Mouse (Mus musculus): ENCODE results near the gene Olfr1406.
"Not testable (repeated sequence)": the region's sequence is repeated elsewhere in the genome, so short reads cannot be mapped to it uniquely, and the experiment has no call there.

Gene Olfr1406

DNA sequence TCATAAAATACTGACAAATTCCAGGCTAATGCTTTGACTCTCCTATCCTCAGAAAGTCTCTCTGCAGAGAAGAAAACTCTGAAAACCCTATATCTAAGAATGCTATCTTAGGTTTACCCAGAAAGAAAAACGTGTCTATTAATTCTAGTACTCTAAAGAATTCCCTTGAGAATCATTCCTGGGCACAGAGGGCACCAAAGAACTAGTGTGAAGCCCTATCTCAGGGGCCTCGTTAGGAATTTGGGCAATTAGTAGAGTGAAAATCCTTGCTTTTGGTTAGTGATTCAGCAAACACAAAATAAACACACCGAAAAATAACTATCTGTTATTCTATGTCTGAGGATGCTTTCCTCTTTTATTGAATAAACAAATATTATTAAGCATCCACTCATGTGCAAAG is at the start of gene Olfr1406:
Gene Olfr1406, minus strand, starts transcription at position 101 of the 400 bp plus-strand sequence.
- DNase-seq = no peak

- DNase-seq = not testable (repeated sequence)
These were observed 46.6 kb upstream of the Olfr1406 start for GRCm38 (mm10) chr1:173237004-173237403.

DNA sequence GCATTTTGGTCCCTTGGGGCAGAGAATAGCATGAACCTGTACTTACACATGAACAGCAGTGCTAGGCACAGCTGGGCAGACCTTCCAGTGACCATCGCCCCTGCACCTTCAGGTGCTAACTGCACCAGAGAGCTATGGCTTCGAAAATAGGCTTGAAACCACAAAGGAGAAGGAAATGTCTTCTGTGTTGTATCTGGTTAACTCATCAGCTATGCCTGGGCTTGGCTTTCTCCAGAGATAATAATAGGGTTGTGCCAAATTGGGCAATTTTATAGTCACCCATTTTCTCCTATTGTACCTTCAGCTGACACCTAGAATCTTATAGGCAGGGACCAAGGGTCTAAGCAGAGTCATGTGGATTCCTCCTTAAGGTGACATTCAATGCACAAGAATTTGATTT is 36.6 kb upstream of the Olfr1406 start, which contains the start of gene Fcer1a:
Gene Fcer1a, minus strand, starts transcription at position 134 of the 400 bp plus-strand sequence.
- DNase-seq = no peak

- DNase-seq = no peak
These were observed 26.0 kb upstream of the Olfr1406 start for GRCm38 (mm10) chr1:173216481-173216880.

- DNase-seq = no peak
These were observed 21.7 kb upstream of the Olfr1406 start, which contains the start of gene Olfr1404 for GRCm38 (mm10) chr1:173212092-173212491. Gene Olfr1404 (plus strand): TSS chr1:173212392.

- DNase-seq = no peak
These were observed 7.1 kb upstream of the Olfr1406 start, which contains the start of gene Olfr218 for GRCm38 (mm10) chr1:173197508-173197907. Gene Olfr218 (plus strand): TSS chr1:173197808.

DNA sequence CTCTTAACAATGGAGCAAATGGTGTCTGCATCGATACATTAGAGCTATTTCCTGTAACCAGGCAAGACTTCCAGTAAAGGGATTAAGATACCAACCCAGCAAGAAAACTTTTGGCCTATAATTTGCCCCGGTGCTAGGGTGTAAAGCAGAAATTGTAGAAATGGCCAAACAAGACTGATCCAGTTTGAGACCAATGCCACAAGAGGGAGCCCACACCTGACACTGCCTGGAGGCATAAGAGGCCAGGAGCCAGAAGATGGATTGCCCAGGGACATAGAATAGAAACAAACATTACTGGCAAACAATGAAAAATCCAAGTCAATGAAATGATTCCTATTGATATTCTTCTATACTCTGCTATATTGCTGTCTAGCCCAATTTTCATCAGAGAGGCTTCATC is 5.9 kb upstream of the Olfr1406 start:
- no peak for DNase-seq

GRCm38 (mm10) chr1:173192059-173192458 is 1.6 kb upstream of the Olfr1406 start:
- no peak for DNase-seq

DNA sequence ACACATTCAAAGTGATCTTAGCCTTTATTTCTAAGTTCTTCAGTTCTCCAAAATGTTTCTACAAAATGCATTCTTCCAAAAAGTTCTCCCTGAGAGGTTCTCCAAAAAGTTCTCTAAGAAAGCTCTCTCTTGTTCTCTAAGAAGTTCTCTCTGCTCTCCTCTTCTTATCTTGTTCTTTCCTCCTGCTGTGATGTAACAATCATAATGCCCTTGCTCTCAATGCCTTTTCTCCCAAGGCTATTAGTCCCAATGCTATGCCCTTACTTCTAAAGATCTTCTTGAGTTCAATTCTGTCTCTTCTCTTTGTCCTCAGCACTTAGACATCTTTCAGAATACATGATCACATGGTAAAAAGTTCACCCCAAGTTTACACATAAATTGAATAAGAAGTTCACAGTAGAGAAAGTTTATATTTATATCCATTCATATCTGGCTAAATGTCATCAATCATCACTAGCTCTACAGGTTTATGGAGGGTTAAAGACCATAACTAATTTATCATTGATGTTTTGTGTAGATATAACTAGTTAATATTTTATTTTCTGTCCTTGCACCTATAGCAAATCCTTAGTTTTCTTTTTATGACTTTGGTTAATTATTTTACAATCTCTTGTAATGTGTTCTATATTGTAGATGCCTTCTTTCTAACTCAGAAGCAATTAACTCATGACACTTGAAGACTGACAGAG is 16.1 kb downstream of the Olfr1406 start:
- no peak for DNase-seq

GRCm38 (mm10) chr1:173137274-173137673 is 53.2 kb downstream of the Olfr1406 start, which contains the start of gene Olfr1408:
Gene Olfr1408 (minus strand): TSS chr1:173137374.
- no peak for DNase-seq
